Mouse (Mus musculus) CD4-positive, CD25-positive, alpha-beta regulatory T cell (primary cell): Measurements from ENCODE around the gene Otop1. TPM values are rescaled to one million over a fixed set of nuclear protein-coding genes. Genes with fewer than 3 reads are reported as not detected.

ENCODE experiments used
- polyA plus RNA-seq: library from polyadenylated mRNA; unstranded; fragments of 100-300 nt; shearing (Covaris generic); gene quantifications from one replicate; pipeline ENCODE4 v1.2.1, GENCODE M21; 2017

Gene Otop1
- not detected for polyA plus RNA-seq

DNA sequence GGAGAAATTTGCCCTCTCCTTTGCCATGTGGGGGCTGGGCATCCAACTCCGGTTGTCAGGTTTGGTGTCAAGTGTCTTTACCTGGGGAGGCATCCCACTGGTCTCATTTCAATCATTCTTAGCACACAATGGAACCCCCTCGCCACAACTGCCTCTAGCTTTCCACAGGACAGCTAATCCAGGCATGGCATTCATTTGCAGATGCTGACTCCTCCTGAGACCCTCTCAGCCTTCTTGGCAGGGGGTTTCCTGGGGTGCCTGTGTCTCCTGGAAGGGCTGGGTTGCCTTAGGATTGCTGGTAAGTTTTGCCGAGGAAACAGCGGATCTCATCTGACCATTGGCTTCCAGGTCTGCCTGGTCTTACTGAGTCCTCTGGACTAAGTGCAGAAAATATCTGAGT, at the start of gene Otop1:
Gene Otop1 (plus strand): TSS at position 202 of the 400 bp plus-strand sequence.

DNA sequence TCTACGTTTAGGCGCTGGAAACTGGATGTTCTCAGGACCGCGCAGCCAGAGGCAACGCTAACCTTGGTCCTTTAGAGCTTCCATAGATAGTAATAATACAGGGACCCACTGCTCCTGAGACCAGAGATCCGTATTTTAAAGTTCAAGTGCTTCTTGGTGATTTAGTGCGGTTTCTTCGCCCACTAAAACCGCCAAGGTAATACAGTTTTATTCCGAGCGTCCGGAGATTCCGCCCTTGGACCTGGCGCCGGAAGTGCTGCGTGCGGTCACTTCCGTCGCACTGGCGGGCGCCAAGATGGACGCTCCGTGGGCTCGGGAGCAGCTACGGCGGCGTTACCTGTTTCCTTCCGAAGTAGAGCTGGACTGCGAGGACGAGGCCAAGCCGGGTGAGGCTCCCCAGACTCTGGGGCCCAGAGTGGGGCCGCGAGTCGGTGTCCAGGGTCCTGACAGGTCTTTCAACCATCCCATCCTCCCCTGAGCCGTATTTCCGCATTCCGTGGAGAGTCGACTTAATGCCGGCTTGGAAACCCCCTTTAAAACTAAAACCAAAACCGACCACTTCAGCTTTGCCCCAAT, 15.6 kb upstream of the Otop1 start, which contains the start of gene Tmem128:
Gene Tmem128 (plus strand): TSS at position 79 of the 576 bp plus-strand sequence.

DNA sequence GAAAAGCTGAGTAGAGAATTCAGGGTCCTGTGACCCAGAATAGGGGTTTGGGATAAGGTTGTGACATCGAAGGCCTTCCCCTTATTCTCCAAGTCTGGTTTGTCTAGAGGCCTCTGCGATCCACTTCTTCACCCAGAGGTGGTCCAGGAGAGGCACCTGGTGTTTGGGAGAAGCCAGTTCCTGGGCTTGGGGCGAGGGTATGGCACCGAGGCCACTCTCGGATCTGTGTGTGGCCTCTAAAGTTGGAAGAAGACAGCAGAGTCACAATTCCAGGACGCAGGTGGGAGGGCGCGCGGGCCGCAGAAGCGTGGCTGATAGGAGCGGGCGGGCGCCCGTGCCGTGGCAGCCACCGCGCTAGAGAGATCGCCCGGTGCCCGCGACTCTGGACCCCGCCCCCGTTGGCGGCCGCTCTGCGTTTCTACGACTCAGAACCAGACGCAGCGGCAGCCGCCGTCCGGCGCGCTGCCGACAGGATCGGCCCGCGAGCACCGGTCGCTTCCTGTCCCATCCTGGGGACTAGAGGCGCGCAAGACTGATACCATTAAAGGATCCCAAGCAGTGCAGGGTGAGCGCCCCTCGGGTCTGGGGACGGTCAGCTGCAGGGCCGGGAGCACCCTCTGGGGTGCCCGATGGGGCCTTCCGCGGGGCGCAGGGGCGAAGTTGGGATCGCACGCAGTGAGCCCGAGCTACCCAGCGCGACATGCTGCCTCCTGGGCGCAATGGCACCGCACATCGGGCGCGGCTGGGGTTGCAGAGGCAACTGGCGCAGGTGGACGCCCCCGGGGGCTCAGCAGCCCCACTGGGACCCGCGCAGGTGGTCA, 43.4 kb downstream of the Otop1 start, which contains the start of gene Drd5:
Gene Drd5 (plus strand): TSS at position 402 of the 821 bp plus-strand sequence.

Other genes with a start within 250 kb of the Otop1 start
- 37.6 TPM for gene Stx18, start 237.2 kb upstream of the Otop1 start, polyA plus RNA-seq
- 0.22 TPM for gene Nsg1, start 116.1 kb upstream of the Otop1 start, polyA plus RNA-seq
- 19.4 TPM for gene Zbtb49, start 55.5 kb upstream of the Otop1 start, polyA plus RNA-seq
- gene Lyar, start 55.5 kb upstream of the Otop1 start, polyA plus RNA-seq: 49.9 TPM
- gene Tmem128, start 15.8 kb upstream of the Otop1 start, polyA plus RNA-seq: 101 TPM
- gene Drd5, start 43.4 kb downstream of the Otop1 start, polyA plus RNA-seq: not detected
- 7.4 TPM for gene Slc2a9, start 227.2 kb downstream of the Otop1 start, polyA plus RNA-seq